Mouse (Mus musculus) embryonic facial prominence, embryonic 14.5 days (tissue): ENCODE measurements around the gene Trpv6. TPM values are rescaled to one million over a fixed set of nuclear protein-coding genes. Genes with fewer than 3 reads are reported as not detected.

Experiments
- ATAC-seq: fragments of 200-750 bp; cut with Nextera tagmentation; 2 replicates; pipeline ENCODE4 v1.8.0; 2017; ENCODE audit warnings: low read depth, moderate number of reproducible peaks, moderate TSS enrichment
- DNase-seq: peaks from one replicate; pipeline ENCODE4 v3.0.0-alpha.2; 2015; ENCODE audit warnings: low spot score
- H3K27ac ChIP-seq: fragments of 300-500 bp; sonication (generic); replicated peaks from 2 replicates; pipeline ENCODE4 v1.5.1; 2014; ENCODE audit warnings: low read depth, mild to moderate bottlenecking, low read length, moderate library complexity
- H3K27me3 ChIP-seq: fragments of 300-500 bp; sonication (generic); replicated peaks from 2 replicates; pipeline ENCODE4 v1.6.1; 2014; ENCODE audit warnings: low read length; ENCODE audit not compliant: control insufficient read depth, insufficient read depth
- H3K36me3 ChIP-seq: fragments of 300-500 bp; sonication (generic); 2 replicates; pipeline ENCODE4 v1.6.1; 2014; ENCODE audit warnings: low read length, mixed read lengths; ENCODE audit not compliant: control insufficient read depth, insufficient read depth
- H3K4me1 ChIP-seq: fragments of 300-500 bp; sonication (generic); 2 replicates; pipeline ENCODE4 v1.6.1; 2014; ENCODE audit warnings: antibody characterized with exemption, low read length; ENCODE audit not compliant: control insufficient read depth, insufficient read depth
- H3K4me2 ChIP-seq: fragments of 300-500 bp; sonication (generic); 2 replicates; pipeline ENCODE4 v1.6.1; 2014; ENCODE audit warnings: low read depth, mild to moderate bottlenecking, low read length, moderate library complexity, mixed read lengths
- H3K4me3 ChIP-seq: fragments of 300-500 bp; sonication (generic); 2 replicates; pipeline ENCODE4 v1.5.1; 2014; ENCODE audit warnings: low read depth, mild to moderate bottlenecking, low read length
- H3K9ac ChIP-seq: fragments of 300-500 bp; sonication (generic); 2 replicates; pipeline ENCODE4 v1.6.1; 2014; ENCODE audit warnings: low read depth, mild to moderate bottlenecking, low read length, moderate library complexity, mixed read lengths
- H3K9me3 ChIP-seq: fragments of 300-500 bp; sonication (generic); 2 replicates; pipeline ENCODE4 v1.6.1; 2016; ENCODE audit warnings: low read length; ENCODE audit not compliant: control insufficient read depth
- WGBS: fragments of 180-500 bp; shearing (Covaris S2); extraction: QIAGEN DNeasy Blood & Tissue Kit; methylation state at CpG from one replicate; pipeline ENCODE4 v1.1.7; 2014; 5-methylcytosine and 5-hydroxymethylcytosine counted together
- polyA plus RNA-seq: library from polyadenylated mRNA; unstranded; fragments of >200 nt; fragmentation: Nextera tagmentation; extraction: Ambion mirVana; gene quantifications from 2 replicates; pipeline ENCODE4 v1.2.1, GENCODE M21; 2014

The Trpv6 gene
- polyA plus RNA-seq, 1 experiment from 2014 or later: 0.67 TPM

DNA sequence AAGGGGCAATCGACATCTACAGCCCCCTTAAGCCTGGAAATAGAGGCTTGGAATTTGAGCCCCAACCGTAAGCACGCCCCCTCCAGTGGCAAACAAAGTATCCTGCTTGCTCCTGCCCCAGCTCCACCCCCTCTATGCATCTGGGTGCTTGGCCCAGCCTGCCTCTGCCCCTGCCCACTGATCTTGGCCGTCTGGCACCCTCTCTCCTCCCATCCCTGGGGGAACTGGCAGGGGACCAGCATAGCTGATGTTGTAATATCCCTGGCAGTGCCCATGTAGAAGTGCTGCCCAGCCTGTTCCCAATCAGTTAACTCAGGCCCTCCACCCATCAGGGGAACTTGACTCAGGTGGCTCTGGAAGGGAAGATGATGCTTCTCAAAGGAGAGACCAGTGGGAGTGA, 30.0 kb downstream of the Trpv6 start:
- H3K4me2 ChIP-seq: peak overlapping the region; percentile 97
- peaks cover 5% of the 10 kb centered on the region for H3K4me1 ChIP-seq
- H3K36me3 ChIP-seq: no peaks in the 10 kb centered on the region
- H3K27me3 ChIP-seq: no peaks in the 10 kb centered on the region
- WGBS: 0% methylated on average over 3 of the region's 4 CpGs
- H3K27ac ChIP-seq: no peak overlapping the region
- DNase-seq: peak; percentile 23
- peak overlapping the region; percentile 74 for H3K4me3 ChIP-seq
- ATAC-seq: peak; percentile 15; the same call in 1 of the 2 replicates
- no peaks in the 10 kb centered on the region for H3K9me3 ChIP-seq
- peak overlapping the region; percentile 82 for H3K9ac ChIP-seq

- no peak for DNase-seq
- H3K36me3 ChIP-seq: no peaks in the 10 kb centered on the region
- H3K9ac ChIP-seq: peak overlapping the region; percentile 82
- no peaks in the 10 kb centered on the region for H3K27me3 ChIP-seq
- H3K27ac ChIP-seq: peak overlapping the region; percentile 90
- peak overlapping the region; percentile 97 for H3K4me2 ChIP-seq
- peaks cover 5% of the 10 kb centered on the region for H3K4me1 ChIP-seq
- WGBS: 2% methylated on average over 7 of the region's 7 CpGs
- ATAC-seq: peak; percentile 16
- peak overlapping the region; percentile 74 for H3K4me3 ChIP-seq
- H3K9me3 ChIP-seq: no peaks in the 10 kb centered on the region
Measured at GRCm38 (mm10) chr6:41605794-41606104, 30.5 kb downstream of the Trpv6 start.

- WGBS: under 1% methylated on average over 30 of the region's 68 CpGs
- ATAC-seq: peak; percentile 97
- Histone ChIP-seq H3K9me3 (no peaks in the 10 kb centered on the region), H3K4me1 (peaks cover 5% of the 10 kb centered on the region), H3K4me3 (peak within 1 kb of the TSS; percentile 74), H3K36me3 (no peaks in the 10 kb centered on the region), H3K4me2 (peak within 1 kb of the TSS; percentile 97), H3K9ac (peak within 1 kb of the TSS; percentile 82), H3K27me3 (no peaks in the 10 kb centered on the region), H3K27ac (peak within 1 kb of the TSS; percentile 90)
- DNase-seq: peak; percentile 93
Measured at GRCm38 (mm10) chr6:41605061-41605793, 31.0 kb downstream of the Trpv6 start, which contains the start of gene Ephb6. Gene Ephb6 (plus strand): TSS chr6:41605482.

GRCm38 (mm10) chr6:41604401-41605050, 31.7 kb downstream of the Trpv6 start:
- Histone ChIP-seq H3K27ac (peak overlapping the region; percentile 90), H3K36me3 (no peaks in the 10 kb centered on the region), H3K4me3 (peak overlapping the region; percentile 74), H3K4me2 (peak overlapping the region; percentile 97), H3K4me1 (peaks cover 5% of the 10 kb centered on the region), H3K9ac (peak overlapping the region; percentile 82), H3K9me3 (no peaks in the 10 kb centered on the region), H3K27me3 (no peaks in the 10 kb centered on the region)
- DNase-seq (peak; percentile 86), ATAC-seq (peak; percentile 56)
- whole genome bisulfite sequencing: 0% methylated on average over 22 of the region's 23 CpGs

GRCm38 (mm10) chr6:41582189-41582588, 54.0 kb downstream of the Trpv6 start:
- Histone ChIP-seq H3K4me2 (no peak overlapping the region), H3K36me3 (no peaks in the 10 kb centered on the region), H3K9me3 (0 out of 2 replicates have a peak, but pooled peaks cover 3% of the 10 kb centered on the region), H3K27me3 (no peaks in the 10 kb centered on the region), H3K27ac (no peak overlapping the region), H3K4me3 (no peak overlapping the region), H3K9ac (no peak overlapping the region), H3K4me1 (peaks cover 6% of the 10 kb centered on the region)
- 69% methylated on average over 1 of the region's 1 CpGs for WGBS
- ATAC-seq (no peak), DNase-seq (no peak)

DNA sequence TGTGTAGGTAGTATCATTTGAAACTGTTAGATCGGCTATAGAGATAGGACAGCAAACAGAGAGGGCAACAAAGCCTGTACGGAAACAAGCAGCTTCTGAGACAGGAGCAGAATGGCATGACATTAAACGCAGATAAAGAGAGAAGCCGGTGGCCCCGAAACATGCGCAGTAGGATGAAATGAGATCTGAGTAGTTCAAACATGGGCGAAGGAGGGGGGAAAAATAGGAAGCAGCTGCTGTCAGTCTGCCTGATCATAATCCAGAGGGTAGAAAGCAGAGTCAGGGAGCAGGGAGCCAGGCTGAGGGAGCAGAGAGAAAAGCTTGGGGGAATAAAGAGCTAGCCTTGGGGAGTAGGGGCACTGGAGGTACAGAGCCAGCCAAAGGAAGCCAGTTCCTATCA, 54.9 kb downstream of the Trpv6 start:
- ATAC-seq (peak; percentile 72; the same call in 1 of the 2 replicates), DNase-seq (peak; percentile 68)
- H3K4me2 ChIP-seq: 0 out of 2 replicates have a peak overlapping the region, but pooled peaks have one; percentile 4
- no peak overlapping the region for H3K4me3 ChIP-seq
- 0 out of 2 replicates have a peak, but pooled peaks cover 3% of the 10 kb centered on the region for H3K9me3 ChIP-seq
- H3K9ac ChIP-seq: no peak overlapping the region
- 30% methylated on average over 7 of the region's 7 CpGs for WGBS
- H3K27ac ChIP-seq: no peak overlapping the region
- H3K4me1 ChIP-seq: peaks cover 7% of the 10 kb centered on the region
- H3K27me3 ChIP-seq: no peaks in the 10 kb centered on the region
- H3K36me3 ChIP-seq: no peaks in the 10 kb centered on the region

- Histone ChIP-seq H3K27me3 (no peaks in the 10 kb centered on the region), H3K36me3 (no peaks in the 10 kb centered on the region), H3K4me2 (no peak overlapping the region), H3K9me3 (no peaks in the 10 kb centered on the region), H3K9ac (no peak overlapping the region), H3K27ac (no peak overlapping the region), H3K4me3 (no peak overlapping the region), H3K4me1 (peaks cover 7% of the 10 kb centered on the region)
- DNase-seq (peak; percentile 61), ATAC-seq (peak; percentile 45; the same call in 1 of the 2 replicates)
- WGBS: 19% methylated on average over 5 of the region's 5 CpGs
Measured at GRCm38 (mm10) chr6:41577297-41577696, 58.9 kb downstream of the Trpv6 start.

DNA sequence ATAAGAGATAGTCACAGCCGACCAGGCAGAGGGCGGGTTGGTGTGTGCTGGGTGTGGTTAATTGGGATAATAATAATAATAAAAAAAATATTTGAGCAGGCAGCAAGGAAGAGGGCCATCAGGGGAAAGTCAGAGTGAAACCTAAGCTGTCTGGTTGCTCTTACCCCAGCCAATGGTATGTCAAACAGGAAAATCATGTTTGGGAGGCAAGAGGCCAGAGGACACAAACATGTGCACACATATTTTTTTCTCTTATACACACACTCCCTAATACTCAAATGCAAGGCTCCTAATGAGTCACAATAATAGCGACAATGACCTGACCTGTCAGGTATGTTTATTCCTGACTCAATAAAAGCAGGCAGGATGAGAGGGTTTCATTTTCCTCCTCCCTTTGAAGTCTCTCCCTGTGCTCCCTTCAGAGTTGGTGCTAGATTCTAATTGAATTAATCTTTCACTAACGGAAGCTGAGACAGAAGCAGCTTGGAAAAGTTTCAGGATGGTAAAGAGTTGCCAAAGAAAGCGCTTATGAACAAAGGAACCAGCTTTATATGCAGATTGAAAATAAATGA, 59.6 kb downstream of the Trpv6 start:
- Histone ChIP-seq H3K27ac (no peak overlapping the region), H3K4me1 (peaks cover 7% of the 10 kb centered on the region), H3K27me3 (no peaks in the 10 kb centered on the region), H3K4me3 (no peak overlapping the region), H3K4me2 (no peak overlapping the region), H3K9me3 (no peaks in the 10 kb centered on the region), H3K9ac (no peak overlapping the region), H3K36me3 (no peaks in the 10 kb centered on the region)
- peak; percentile 64 for DNase-seq
- ATAC-seq: peak; percentile 81; the same call in 1 of the 2 replicates
- 44% methylated on average over 5 of the region's 5 CpGs for WGBS
